Mouse (Mus musculus): ENCODE results near the gene Pced1b. TPM values are rescaled to one million over a fixed set of nuclear protein-coding genes. Genes with fewer than 3 reads are reported as not detected.
"Not testable (repeated sequence)": the region's sequence is repeated elsewhere in the genome, so short reads cannot be mapped to it uniquely, and the experiment has no call there.

Gene Pced1b
- total RNA-seq, 2 experiments from 2014 or later: 6.4 to 38.6 TPM

- ATAC-seq (replicated peaks; ENCODE audit: low FRiP score, low TSS enrichment, poor library complexity, severe bottlenecking): peak; percentile 91
Measured at GRCm38 (mm10) chr15:97360842-97361770, 114.2 kb downstream of the Pced1b start.

DNA sequence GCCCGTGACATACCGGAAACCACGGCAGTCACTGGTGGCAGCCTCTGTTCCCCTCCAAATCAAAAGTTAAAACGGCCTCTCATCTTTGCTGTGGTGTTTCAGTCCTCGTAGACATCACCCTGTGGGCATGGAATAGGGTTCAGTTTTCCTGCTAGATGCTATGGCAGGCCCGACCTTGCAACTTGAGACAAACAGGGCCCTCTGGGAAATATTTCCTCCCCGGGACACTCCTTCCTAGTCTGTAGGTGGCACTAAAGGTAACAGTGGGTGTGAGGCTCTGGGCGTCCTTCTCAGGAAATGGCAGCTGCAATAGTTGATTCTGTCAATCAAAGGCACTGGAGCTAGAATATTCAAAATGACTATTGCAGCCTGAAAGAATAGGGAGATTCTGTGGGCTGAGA lies 114.9 kb downstream of the Pced1b start:
- peak; percentile 70 for ATAC-seq (replicated peaks; ENCODE audit: low FRiP score, low TSS enrichment, poor library complexity, severe bottlenecking)

GRCm38 (mm10) chr15:97364271-97364670 lies 117.4 kb downstream of the Pced1b start:
- ATAC-seq (replicated peaks; ENCODE audit: low FRiP score, low TSS enrichment, poor library complexity, severe bottlenecking): not testable (repeated sequence)

GRCm38 (mm10) chr15:97364968-97365367 lies 118.1 kb downstream of the Pced1b start:
- ATAC-seq (replicated peaks; ENCODE audit: low FRiP score, low TSS enrichment, poor library complexity, severe bottlenecking): no peak

- ATAC-seq (replicated peaks; ENCODE audit: low FRiP score, low TSS enrichment, poor library complexity, severe bottlenecking): no peak; the same call in 1 of the 2 replicates
Measured at GRCm38 (mm10) chr15:97368035-97368608, 121.2 kb downstream of the Pced1b start.

DNA sequence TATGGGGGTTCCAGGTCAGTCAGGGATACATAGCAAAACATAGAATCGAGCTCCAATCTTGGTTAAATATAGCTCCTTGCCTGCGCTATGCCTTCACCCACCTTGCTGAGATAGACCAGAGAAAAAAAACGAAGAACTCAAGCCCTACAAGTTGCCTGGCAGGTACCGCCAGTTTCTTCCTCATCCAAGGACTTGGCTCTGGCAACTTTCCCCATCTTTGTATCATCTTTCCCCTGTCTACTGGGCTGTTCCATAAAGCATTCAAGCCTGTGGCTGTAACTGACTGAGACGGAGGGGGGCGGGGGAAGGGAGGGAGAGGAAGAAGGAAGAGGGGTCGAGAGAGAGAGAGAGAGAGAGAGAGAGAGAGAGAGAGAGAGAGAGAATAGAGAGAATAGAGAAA lies 121.7 kb downstream of the Pced1b start:
- ATAC-seq (replicated peaks; ENCODE audit: low FRiP score, low TSS enrichment, poor library complexity, severe bottlenecking): no peak

DNA sequence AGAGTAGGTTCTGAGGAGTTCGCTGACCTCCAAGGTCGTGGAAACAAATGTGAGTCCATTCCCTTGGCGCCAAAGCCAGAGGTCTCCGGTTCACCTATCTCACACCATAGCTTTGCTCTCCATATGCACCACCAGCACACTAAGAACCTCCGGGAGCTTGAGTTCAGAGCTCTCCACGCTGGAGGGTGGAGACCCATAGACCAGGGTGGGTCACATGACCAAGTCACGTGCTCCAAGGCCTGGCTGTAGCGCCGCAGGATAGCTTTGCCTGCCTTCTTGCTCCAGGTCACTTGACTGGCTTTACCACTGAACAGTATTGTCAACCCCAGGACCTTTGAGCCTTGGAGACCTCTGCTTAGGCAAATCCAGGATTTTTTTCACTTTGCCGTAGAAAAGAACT lies 122.2 kb downstream of the Pced1b start:
- no peak for ATAC-seq (replicated peaks; ENCODE audit: low FRiP score, low TSS enrichment, poor library complexity, severe bottlenecking)

DNA sequence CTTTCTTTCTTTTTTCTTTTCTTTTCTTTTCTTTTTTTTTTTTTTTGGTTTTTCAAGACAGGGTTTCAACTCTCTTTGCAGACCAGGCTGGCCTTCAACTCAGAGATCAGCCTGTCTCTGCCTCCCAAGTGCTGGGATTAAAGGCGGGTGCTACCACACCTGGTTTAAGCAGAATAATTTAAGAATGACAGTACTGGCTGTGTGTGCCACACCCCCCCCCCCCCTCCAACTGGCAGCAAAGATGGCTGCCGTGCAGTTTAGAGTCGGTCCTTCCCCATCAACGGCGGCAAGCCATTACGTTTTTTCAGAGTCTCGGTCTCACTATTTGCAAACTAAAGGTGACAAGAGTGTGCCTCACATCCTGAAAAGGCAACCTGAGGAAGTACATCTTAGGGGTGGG lies 124.0 kb downstream of the Pced1b start:
- ATAC-seq (replicated peaks; ENCODE audit: low FRiP score, low TSS enrichment, poor library complexity, severe bottlenecking): no peak

- not testable (repeated sequence) for ATAC-seq (replicated peaks; ENCODE audit: low FRiP score, low TSS enrichment, poor library complexity, severe bottlenecking)
Measured at GRCm38 (mm10) chr15:97372043-97372442, 125.1 kb downstream of the Pced1b start.

DNA sequence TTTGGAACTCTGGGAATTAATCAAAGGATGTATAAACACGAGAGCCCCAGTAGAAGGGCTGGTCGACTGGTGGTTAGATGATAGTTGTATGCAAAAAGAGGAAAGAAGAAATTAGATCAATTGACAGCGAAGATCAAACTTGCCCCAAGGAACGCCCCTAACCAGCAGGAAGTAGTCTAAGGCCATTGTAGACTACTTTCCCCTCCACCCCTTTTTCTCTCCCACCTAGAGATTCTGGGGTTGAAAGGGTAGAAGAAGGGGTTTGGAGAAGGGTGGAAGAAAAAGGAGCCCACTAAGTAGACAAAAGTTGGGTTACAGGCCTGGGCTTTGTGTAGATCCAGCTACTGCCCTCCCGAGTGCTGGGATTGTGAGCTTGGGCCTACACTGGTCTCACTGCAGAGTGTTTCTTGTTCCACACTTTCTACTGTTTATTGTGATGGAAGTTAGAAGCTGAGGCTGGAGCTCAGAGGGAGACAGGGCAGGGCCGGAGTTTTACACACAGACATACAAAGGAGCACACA lies 125.8 kb downstream of the Pced1b start:
- ATAC-seq (replicated peaks; ENCODE audit: low FRiP score, low TSS enrichment, poor library complexity, severe bottlenecking): no peak

GRCm38 (mm10) chr15:97373203-97374084 lies 126.5 kb downstream of the Pced1b start:
- ATAC-seq (replicated peaks; ENCODE audit: low FRiP score, low TSS enrichment, poor library complexity, severe bottlenecking): no peak

- ATAC-seq (replicated peaks; ENCODE audit: low FRiP score, low TSS enrichment, poor library complexity, severe bottlenecking): no peak
Measured at GRCm38 (mm10) chr15:97374085-97374844, 127.4 kb downstream of the Pced1b start.

- peak; percentile 40; the same call in 1 of the 2 replicates for ATAC-seq (replicated peaks; ENCODE audit: low FRiP score, low TSS enrichment, poor library complexity, severe bottlenecking)
Measured at GRCm38 (mm10) chr15:97374845-97375720, 128.2 kb downstream of the Pced1b start.

GRCm38 (mm10) chr15:97376081-97376742 lies 129.3 kb downstream of the Pced1b start:
- no peak for ATAC-seq (replicated peaks; ENCODE audit: low FRiP score, low TSS enrichment, poor library complexity, severe bottlenecking)

GRCm38 (mm10) chr15:97376792-97377222 lies 129.9 kb downstream of the Pced1b start:
- ATAC-seq (replicated peaks; ENCODE audit: low FRiP score, low TSS enrichment, poor library complexity, severe bottlenecking): no peak

- ATAC-seq (replicated peaks; ENCODE audit: low FRiP score, low TSS enrichment, poor library complexity, severe bottlenecking): no peak
Measured at GRCm38 (mm10) chr15:97378061-97378460, 131.2 kb downstream of the Pced1b start.

DNA sequence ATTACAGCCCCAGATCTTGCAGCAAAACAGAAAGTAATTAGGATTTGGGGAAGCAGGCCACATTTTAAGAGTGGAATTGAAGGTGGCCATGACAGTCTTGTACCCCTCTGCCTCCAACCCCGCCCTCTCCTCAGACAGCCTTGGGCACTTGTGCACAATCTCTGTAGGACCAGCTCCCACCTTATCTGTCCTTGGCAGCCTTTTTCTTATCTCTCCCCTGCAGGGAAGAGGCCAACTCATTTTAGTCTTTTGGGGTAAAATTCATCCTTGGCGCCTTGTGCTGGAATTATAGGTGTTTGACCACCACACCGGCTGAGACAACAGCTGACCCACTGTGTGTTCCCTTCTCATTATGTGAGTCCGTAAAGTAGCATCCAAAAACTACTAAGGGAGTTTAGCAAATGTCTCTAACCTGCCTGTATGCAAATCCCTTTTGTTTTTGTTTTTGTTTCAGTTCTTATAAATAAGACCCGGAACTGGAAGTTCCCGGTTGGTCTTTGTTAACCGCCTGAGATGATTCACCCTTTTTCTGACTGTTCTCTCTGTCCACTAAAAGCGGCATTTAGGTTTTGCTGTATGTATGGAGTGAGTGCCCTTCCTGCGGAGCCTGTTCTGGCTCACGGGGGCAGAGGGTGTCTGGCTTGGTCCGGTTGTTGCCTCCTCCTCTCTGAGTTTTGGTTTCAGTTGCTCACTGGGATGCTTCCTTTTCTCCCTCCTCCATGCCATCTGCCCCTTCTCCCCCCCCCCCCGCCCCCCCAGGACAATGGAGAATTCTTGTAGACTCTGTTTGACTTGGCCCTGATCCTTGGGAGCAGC lies 132.8 kb downstream of the Pced1b start:
- peak; percentile 96 for ATAC-seq (replicated peaks; ENCODE audit: low FRiP score, low TSS enrichment, poor library complexity, severe bottlenecking)

Measured in megakaryocyte-erythroid progenitor cell, adult 5-6 weeks (primary cell).